Mouse (Mus musculus): ENCODE measurements at regions not wholly inside any gene's neighbourhood (a gene's known extent, or its start where the extent isn't known, plus 50 kb on each side); places are given as distances from the start of the nearest gene placed in this dataset.

DNA sequence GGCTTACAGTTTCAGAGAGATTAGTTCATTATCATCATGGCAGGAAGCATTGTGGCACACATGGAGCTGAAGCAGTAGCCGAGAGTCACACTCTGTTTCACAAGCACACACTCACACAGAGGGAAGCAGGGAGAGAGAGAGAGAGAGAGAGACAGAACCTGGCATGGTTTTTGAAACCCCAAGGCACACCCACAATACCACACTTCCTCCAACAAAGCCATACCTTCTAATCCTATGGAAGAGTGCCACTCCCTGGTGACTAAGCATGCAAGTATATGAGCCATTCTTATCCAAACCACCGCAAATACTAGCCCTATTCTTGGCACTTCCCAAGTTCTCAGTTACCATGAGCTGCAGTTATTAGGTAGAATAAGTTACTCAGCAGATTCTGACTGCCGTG is 82.5 kb upstream of the Slc38a4 start:
- Histone ChIP-seq H3K36me3 (ENCODE audit: insufficient read depth, low read length) (no peaks in the 10 kb centered on the region), H3K27ac (no peak overlapping the region), H3K9ac (replicated peaks; ENCODE audit: low read length) (no peak overlapping the region), H3K4me3 (ENCODE audit: low read length) (no peak overlapping the region), H3K27me3 (ENCODE audit: insufficient read depth, low read length) (no peaks in the 10 kb centered on the region), H3K4me1 (ENCODE audit: insufficient read depth, low read length) (no peaks in the 10 kb centered on the region), H3K4me2 (ENCODE audit: low read depth, low read length) (no peak overlapping the region), H3K9me3 (ENCODE audit: low read length) (peaks cover 4% of the 10 kb centered on the region; the same call in 1 of the 2 replicates)
- ATAC-seq = no peak
- DNase-seq (ENCODE audit: low spot score) = no peak
- 78% methylated on average over 3 of the region's 3 CpGs for WGBS
- TF ChIP-seq CTCF (IDR thresholded peaks at IDR 0.05; ENCODE audit: low read depth) = no peak

- Histone ChIP-seq H3K27ac (no peak overlapping the region), H3K36me3 (ENCODE audit: insufficient read depth, low read length) (no peaks in the 10 kb centered on the region), H3K27me3 (ENCODE audit: insufficient read depth, low read length) (no peaks in the 10 kb centered on the region), H3K9ac (replicated peaks; ENCODE audit: low read length) (no peak overlapping the region), H3K4me2 (ENCODE audit: low read depth, low read length) (no peak overlapping the region), H3K9me3 (ENCODE audit: low read length) (peaks cover 4% of the 10 kb centered on the region; the same call in 1 of the 2 replicates), H3K4me3 (ENCODE audit: low read length) (no peak overlapping the region), H3K4me1 (ENCODE audit: insufficient read depth, low read length) (no peaks in the 10 kb centered on the region)
- WGBS = 8% methylated on average over 11 of the region's 11 CpGs
- no peak for ATAC-seq
- peak; percentile 92 for DNase-seq (ENCODE audit: low spot score)
- peak; percentile 86 for TF ChIP-seq CTCF (IDR thresholded peaks at IDR 0.05; ENCODE audit: low read depth)
Measured at GRCm38 (mm10) chr15:97135291-97135690, 79.5 kb upstream of the Slc38a4 start.

DNA sequence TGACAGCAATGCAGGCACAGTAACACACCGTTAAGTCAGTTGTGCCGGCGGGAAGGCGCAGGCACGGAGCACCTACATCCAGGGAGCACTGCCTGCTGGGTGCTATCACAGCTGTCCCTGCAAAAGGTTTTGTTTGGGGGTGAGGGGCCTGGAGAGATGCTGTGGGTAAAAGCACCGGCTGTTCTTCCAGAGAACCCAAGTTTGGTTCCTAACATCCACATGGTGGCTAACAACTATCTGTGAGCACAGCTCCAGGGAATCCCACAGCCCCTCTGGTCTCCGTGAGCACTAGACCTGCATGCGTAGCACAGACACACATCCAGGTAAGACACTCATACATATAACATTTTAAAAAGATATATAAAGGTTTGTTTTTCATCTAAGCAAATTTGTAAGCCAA is 72.0 kb upstream of the Slc38a4 start:
- DNase-seq (ENCODE audit: low spot score) (no peak), ATAC-seq (no peak)

GRCm38 (mm10) chr15:97125836-97126822 is 70.4 kb upstream of the Slc38a4 start:
- 85% methylated on average over 15 of the region's 15 CpGs for WGBS
- ATAC-seq = no peak

More for the DNA sequence above, 72.0 kb upstream of the Slc38a4 start:
- Histone ChIP-seq H3K27me3 (ENCODE audit: insufficient read depth, low read length) (no peaks in the 10 kb centered on the region), H3K27ac (no peak overlapping the region), H3K4me1 (ENCODE audit: insufficient read depth, low read length) (no peaks in the 10 kb centered on the region), H3K4me3 (ENCODE audit: low read length) (no peak overlapping the region), H3K4me2 (ENCODE audit: low read depth, low read length) (no peak overlapping the region), H3K9ac (replicated peaks; ENCODE audit: low read length) (no peak overlapping the region), H3K36me3 (ENCODE audit: insufficient read depth, low read length) (no peaks in the 10 kb centered on the region), H3K9me3 (ENCODE audit: low read length) (no peaks in the 10 kb centered on the region)
- 93% methylated on average over 8 of the region's 8 CpGs for WGBS
- TF ChIP-seq CTCF (IDR thresholded peaks at IDR 0.05; ENCODE audit: low read depth) = no peak

DNA sequence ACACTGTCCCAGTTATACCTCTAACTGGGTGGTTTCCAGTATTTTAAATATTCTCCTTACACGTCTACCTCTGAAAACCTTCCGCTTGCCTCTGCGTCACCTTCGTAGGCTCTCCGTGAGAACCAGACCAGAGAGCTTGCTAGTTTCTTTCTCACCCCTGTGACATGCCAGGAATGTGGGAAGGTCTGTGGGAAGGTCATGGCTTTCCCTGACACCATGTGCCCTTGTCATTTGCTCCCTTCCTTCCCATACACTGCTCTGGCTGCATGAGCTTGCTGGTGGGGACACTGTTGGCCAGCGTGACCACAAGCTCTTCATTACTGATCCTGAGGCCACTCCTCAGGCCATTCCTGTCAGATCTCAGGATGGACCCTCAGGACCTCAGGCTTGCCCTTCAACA is 66.5 kb upstream of the Slc38a4 start:
- ATAC-seq (no peak), DNase-seq (ENCODE audit: low spot score) (no peak)
- no peak overlapping the region for H3K4me3 ChIP-seq (ENCODE audit: low read length)
- no peak overlapping the region for H3K9ac ChIP-seq (replicated peaks; ENCODE audit: low read length)
- WGBS = 96% methylated on average over 6 of the region's 6 CpGs
- H3K27me3 ChIP-seq (ENCODE audit: insufficient read depth, low read length) = no peaks in the 10 kb centered on the region
- H3K4me2 ChIP-seq (ENCODE audit: low read depth, low read length) = no peak overlapping the region
- H3K9me3 ChIP-seq (ENCODE audit: low read length) = no peaks in the 10 kb centered on the region
- TF ChIP-seq CTCF (IDR thresholded peaks at IDR 0.05; ENCODE audit: low read depth) = no peak
- H3K36me3 ChIP-seq (ENCODE audit: insufficient read depth, low read length) = no peaks in the 10 kb centered on the region
- no peaks in the 10 kb centered on the region for H3K4me1 ChIP-seq (ENCODE audit: insufficient read depth, low read length)
- H3K27ac ChIP-seq = no peak overlapping the region

More at GRCm38 (mm10) chr15:97125836-97126822, 70.4 kb upstream of the Slc38a4 start:
- H3K36me3 ChIP-seq (ENCODE audit: insufficient read depth, low read length) = no peaks in the 10 kb centered on the region
- no peaks in the 10 kb centered on the region for H3K9me3 ChIP-seq (ENCODE audit: low read length)
- H3K4me3 ChIP-seq (ENCODE audit: low read length) = no peak overlapping the region
- no peak overlapping the region for H3K9ac ChIP-seq (replicated peaks; ENCODE audit: low read length)
- no peak overlapping the region for H3K4me2 ChIP-seq (ENCODE audit: low read depth, low read length)
- no peak for TF ChIP-seq CTCF (IDR thresholded peaks at IDR 0.05; ENCODE audit: low read depth)
- no peak for DNase-seq (ENCODE audit: low spot score)
- no peak overlapping the region for H3K27ac ChIP-seq
- no peaks in the 10 kb centered on the region for H3K4me1 ChIP-seq (ENCODE audit: insufficient read depth, low read length)
- no peaks in the 10 kb centered on the region for H3K27me3 ChIP-seq (ENCODE audit: insufficient read depth, low read length)

DNA sequence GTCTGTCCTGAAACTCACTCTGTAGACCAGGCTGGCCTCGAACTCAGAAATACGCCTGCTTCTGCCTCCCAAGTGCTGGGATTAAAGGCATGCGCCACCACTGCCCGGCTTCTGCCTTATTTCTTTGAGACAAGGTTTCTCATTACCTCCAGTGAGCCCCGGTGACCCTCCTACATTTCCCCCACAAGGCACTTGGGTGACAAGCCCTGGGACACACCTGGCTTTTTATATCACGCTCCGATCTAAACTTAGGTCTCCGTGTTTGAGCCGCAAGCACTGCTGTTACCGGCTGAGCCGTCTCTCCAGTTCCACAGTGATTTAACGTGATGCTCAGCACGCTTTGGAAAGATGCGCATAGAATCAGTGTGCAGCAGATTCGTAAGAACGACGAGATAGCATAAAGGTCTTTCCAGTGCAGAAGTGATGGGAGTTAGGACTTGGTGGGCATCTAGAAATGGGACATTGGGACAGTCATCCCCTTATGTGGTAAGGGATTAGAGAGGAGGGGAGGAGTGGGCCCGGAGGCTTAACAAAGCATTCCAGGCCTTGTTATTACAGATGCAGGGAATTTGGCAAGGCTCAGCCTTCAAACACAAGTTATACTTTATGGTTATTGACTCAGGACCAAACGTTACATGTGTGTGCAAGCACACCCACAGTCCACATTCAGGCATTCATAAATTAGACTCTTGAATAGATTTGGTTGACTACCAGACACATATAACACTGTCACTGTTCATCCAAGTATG is 56.9 kb upstream of the Slc38a4 start:
- Histone ChIP-seq H3K4me3 (ENCODE audit: low read length) (no peak overlapping the region), H3K4me1 (ENCODE audit: insufficient read depth, low read length) (no peaks in the 10 kb centered on the region), H3K9ac (replicated peaks; ENCODE audit: low read length) (no peak overlapping the region), H3K4me2 (ENCODE audit: low read depth, low read length) (no peak overlapping the region), H3K9me3 (ENCODE audit: low read length) (no peaks in the 10 kb centered on the region), H3K27me3 (ENCODE audit: insufficient read depth, low read length) (no peaks in the 10 kb centered on the region), H3K27ac (no peak overlapping the region), H3K36me3 (ENCODE audit: insufficient read depth, low read length) (no peaks in the 10 kb centered on the region)
- DNase-seq (ENCODE audit: low spot score) (no peak), ATAC-seq (no peak)
- 85% methylated on average over 19 of the region's 19 CpGs for WGBS
- no peak for TF ChIP-seq CTCF (IDR thresholded peaks at IDR 0.05; ENCODE audit: low read depth)
